Mouse (Mus musculus) forebrain, embryonic 16.5 days (tissue): ENCODE measurements around the gene Grin3b. TPM values are rescaled to one million over a fixed set of nuclear protein-coding genes. Genes with fewer than 3 reads are reported as not detected.

Source experiments
- ATAC-seq: fragments of 200-750 bp; cut with Nextera tagmentation; 2 replicates; pipeline ENCODE4 v1.8.0; 2017; ENCODE audit warnings: mild to moderate bottlenecking, moderate library complexity
- H3K27ac ChIP-seq: fragments of 300-500 bp; sonication (generic); 2 replicates; pipeline ENCODE4 v1.5.1; 2014; ENCODE audit warnings: low read length, control low read depth
- H3K27me3 ChIP-seq: fragments of 300-500 bp; sonication (generic); replicated peaks from 2 replicates; pipeline ENCODE4 v1.6.1; 2014; ENCODE audit warnings: low read length; ENCODE audit not compliant: control insufficient read depth, insufficient read depth
- H3K36me3 ChIP-seq: fragments of 300-500 bp; sonication (generic); 2 replicates; pipeline ENCODE4 v1.6.1; 2014; ENCODE audit not compliant: control insufficient read depth, insufficient read depth
- H3K4me1 ChIP-seq: fragments of 300-500 bp; sonication (generic); replicated peaks from 2 replicates; pipeline ENCODE4 v1.6.1; 2014; ENCODE audit warnings: low read length; ENCODE audit not compliant: control insufficient read depth, insufficient read depth
- H3K4me2 ChIP-seq: fragments of 300-500 bp; sonication (generic); 2 replicates; pipeline ENCODE4 v1.6.1; 2014; ENCODE audit warnings: mild to moderate bottlenecking, low read length, control low read depth
- H3K4me3 ChIP-seq: fragments of 300-500 bp; sonication (generic); replicated peaks from 2 replicates; pipeline ENCODE4 v1.5.1; 2014; ENCODE audit warnings: mild to moderate bottlenecking, low read length, control low read depth
- H3K9ac ChIP-seq: fragments of 300-500 bp; sonication (generic); replicated peaks from 2 replicates; pipeline ENCODE4 v1.6.1; 2014; ENCODE audit warnings: low read depth, low read length, control low read depth
- H3K9me3 ChIP-seq: fragments of 300-500 bp; sonication (generic); 2 replicates; pipeline ENCODE4 v1.6.1; 2016; ENCODE audit warnings: low read length; ENCODE audit not compliant: control insufficient read depth
- WGBS: fragments of 180-500 bp; shearing (Covaris S2); extraction: QIAGEN DNeasy Blood & Tissue Kit; methylation state at CpG from one replicate; pipeline ENCODE4 v1.1.7; 2014; 5-methylcytosine and 5-hydroxymethylcytosine counted together
- polyA plus RNA-seq: library from polyadenylated mRNA; unstranded; fragments of >200 nt; fragmentation: Nextera tagmentation; extraction: Ambion mirVana; gene quantifications from 2 replicates; pipeline ENCODE4 v1.2.1, GENCODE M21; 2015

Gene Grin3b
- polyA plus RNA-seq, 1 experiment from 2014 or later = 0.60 TPM

DNA sequence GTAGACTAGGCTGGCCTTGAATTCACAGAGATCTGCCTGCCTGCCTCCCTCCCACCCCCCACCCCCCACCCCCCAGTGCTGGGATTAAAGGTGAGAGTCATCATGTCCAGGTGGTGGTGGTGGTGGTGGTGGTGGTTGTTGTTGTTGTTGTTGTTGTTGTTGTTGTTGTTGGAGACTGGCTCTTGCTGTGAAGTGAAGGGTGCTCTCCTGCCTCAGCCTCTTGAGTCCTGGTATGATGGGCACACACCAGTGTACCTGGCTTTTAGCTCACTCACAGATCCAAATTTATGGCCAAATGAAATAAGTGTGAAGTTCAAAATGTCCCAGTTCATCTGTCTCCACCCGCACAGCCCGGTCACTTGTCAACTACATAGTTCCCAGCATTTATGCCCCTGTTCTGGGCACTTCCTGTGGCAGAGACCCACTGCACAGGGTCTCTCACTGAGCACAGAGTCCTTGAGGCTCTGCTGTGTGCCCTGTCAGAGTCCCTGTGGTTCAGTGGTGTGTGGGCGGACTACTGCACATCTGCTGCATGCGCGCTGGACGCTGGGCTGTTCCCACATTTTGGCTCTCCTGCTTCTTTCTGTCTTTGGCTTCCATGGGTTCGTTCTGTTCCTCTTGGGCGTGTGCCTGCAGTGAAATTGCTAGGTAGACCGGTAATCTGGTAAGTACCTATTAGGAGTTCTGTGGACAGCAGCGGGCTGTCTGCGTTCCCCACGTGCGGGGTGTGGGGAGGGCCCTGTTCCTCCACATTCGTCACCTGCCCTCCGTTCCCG lies 35.5 kb upstream of the Grin3b start:
- 89% methylated on average over 16 of the region's 16 CpGs for WGBS
- Histone ChIP-seq H3K27me3 (no peaks in the 10 kb centered on the region), H3K4me3 (no peak overlapping the region), H3K27ac (no peak overlapping the region), H3K9me3 (no peaks in the 10 kb centered on the region), H3K36me3 (no peaks in the 10 kb centered on the region), H3K4me1 (peaks cover 20% of the 10 kb centered on the region), H3K4me2 (no peak overlapping the region), H3K9ac (no peak overlapping the region)
- ATAC-seq = no peak

DNA sequence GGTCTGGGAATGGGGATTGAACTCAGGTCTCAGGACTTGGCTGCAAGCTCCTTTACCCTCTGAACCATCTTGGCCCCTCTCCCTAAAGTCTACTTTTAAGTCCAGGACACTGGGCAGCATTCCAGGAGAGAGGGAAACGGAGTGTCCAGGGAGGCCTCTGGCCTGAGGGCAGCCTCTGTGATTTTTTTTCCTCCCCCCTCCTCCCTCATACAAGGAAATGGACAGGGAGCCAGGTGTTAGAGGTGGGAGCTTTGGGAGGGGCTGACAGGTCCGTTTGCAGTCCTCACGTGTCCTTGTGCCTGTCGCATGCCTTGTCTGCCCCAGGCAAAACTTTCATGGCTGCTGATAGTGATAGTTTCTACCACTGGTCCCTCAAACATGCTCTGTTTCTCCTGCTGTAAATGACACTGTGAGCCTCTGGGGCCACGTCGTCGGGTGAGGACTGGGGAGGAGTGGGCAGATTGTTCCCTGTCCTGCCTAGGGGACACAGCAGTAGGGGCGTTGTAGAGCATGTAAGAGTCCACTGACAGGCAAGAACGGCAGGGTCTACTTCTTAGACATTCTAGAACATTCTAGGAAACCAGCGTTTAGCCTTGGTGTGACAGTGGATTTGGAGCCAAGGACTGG lies 34.1 kb upstream of the Grin3b start:
- Histone ChIP-seq H3K4me2 (no peak overlapping the region), H3K9me3 (no peaks in the 10 kb centered on the region), H3K4me1 (peaks cover 20% of the 10 kb centered on the region), H3K9ac (no peak overlapping the region), H3K27me3 (no peaks in the 10 kb centered on the region), H3K4me3 (no peak overlapping the region), H3K27ac (no peak overlapping the region), H3K36me3 (no peaks in the 10 kb centered on the region)
- WGBS = 76% methylated on average over 10 of the region's 10 CpGs
- ATAC-seq = no peak

DNA sequence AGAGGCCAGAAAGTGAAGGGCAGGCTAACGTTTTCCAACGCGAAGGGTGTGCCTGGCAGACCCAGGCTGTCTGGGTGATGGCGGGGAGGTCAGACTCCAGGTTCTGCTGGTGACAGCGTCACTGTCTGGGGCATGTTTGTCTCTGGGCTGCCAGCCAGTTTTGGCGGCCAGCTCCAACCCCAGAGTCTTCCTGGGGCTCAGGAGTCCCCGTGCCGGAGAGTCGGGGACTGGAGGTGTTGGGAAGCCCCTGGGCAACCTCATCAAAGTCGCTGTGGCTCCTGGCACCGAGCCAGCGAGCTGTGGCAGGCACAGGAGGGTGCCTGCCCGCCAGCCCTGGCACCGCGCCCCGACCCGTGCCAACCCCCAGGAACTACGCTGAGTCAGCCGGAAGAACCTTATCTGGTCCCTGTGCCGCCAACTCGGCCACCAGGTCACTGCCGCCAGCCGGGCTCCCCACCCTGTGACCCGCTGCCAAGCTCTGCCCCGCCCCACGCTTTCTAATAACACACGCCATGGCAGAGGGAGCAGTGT lies 33.5 kb upstream of the Grin3b start:
- WGBS = 47% methylated on average over 26 of the region's 27 CpGs
- Histone ChIP-seq H3K4me3 (no peak overlapping the region), H3K4me2 (no peak overlapping the region), H3K4me1 (peaks cover 20% of the 10 kb centered on the region), H3K36me3 (no peaks in the 10 kb centered on the region), H3K9me3 (no peaks in the 10 kb centered on the region), H3K9ac (no peak overlapping the region), H3K27me3 (no peaks in the 10 kb centered on the region), H3K27ac (no peak overlapping the region)
- no peak for ATAC-seq

DNA sequence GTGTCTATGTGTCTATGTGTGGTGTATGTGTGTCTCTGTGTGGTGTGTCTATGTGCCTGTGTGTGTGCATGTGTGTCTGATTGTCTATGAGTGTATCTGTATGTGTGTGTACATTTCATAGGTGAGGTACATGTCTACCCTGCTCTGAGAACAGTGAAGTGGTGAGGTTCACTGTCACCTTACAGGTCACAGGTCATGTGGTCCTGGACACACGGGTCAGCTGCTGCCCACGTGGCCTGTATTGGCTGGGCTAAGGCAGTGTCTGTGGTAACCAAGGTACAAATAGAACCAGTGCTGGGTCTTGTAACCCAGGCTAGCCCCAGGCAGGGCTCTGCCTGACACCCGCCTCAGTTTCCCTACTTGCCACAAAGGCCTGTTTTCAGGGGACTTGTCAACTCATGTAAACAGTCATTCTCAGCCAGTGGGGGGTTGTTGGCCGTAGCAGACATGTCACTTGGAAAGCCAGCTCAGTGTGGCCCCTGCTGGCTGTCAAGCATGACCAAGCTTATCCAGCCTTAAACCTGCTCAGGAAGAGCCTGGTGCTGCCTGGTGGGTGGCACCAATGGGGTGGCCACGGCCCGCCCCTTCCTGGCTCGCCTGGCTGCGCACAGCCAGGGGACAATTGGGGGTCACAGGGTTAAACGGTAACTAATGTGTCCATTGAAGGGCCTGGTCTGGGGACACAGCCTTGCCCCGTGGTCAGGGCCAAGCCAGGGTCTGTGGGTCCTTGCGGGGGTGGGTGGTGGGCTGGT lies 32.6 kb upstream of the Grin3b start:
- Histone ChIP-seq H3K4me2 (no peak overlapping the region), H3K9me3 (no peaks in the 10 kb centered on the region), H3K27me3 (no peaks in the 10 kb centered on the region), H3K36me3 (no peaks in the 10 kb centered on the region), H3K9ac (no peak overlapping the region), H3K27ac (no peak overlapping the region), H3K4me3 (no peak overlapping the region), H3K4me1 (peaks cover 20% of the 10 kb centered on the region)
- 78% methylated on average over 11 of the region's 11 CpGs for WGBS
- ATAC-seq = no peak

DNA sequence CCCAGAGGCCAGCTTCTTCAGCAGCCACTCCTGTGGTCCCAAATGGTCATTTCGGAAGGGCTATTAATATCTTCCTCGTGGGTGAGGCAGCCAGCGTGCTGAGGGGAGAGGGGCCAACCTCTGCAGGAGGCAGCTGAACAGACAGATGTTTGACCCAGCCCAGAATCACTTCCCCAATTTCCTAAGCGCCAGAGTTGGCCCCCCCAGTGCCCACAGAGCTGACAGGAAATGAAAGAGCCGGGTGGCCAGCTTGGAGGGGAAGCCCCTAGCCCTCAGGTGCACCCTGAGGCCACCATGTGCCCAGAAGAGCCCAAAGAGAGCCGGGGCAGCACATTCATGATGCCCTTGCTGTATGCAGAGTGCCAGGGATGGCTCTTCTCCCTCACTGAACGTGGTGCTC lies 29.8 kb upstream of the Grin3b start:
- Histone ChIP-seq H3K9ac (no peak overlapping the region), H3K27ac (no peak overlapping the region), H3K9me3 (no peaks in the 10 kb centered on the region), H3K4me2 (no peak overlapping the region), H3K4me3 (no peak overlapping the region), H3K27me3 (no peaks in the 10 kb centered on the region), H3K36me3 (no peaks in the 10 kb centered on the region), H3K4me1 (peaks cover 14% of the 10 kb centered on the region)
- ATAC-seq = no peak
- WGBS = 73% methylated on average over 7 of the region's 7 CpGs

DNA sequence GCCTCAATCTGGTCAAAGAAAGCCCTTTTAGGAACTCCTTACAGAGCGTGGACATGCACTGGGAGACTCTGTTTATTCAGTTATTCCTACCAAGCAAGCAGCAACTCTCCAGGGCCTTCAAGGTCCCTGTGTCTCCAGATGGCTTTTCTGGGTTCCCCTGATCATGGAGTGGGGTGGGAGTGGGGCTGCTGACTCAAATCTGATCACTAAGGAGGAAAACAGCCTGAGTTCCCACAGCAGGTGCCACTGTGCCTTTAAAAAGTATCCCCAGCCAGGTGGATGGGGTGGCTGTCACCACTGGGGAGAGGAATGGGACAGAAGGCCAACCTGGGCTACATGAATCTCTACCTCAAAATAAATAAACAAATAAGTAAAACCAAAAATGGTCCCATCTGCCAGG lies 27.5 kb upstream of the Grin3b start:
- no peak for ATAC-seq
- Histone ChIP-seq H3K4me1 (peaks cover 7% of the 10 kb centered on the region), H3K4me2 (no peak overlapping the region), H3K4me3 (no peak overlapping the region), H3K9me3 (no peaks in the 10 kb centered on the region), H3K9ac (no peak overlapping the region), H3K36me3 (no peaks in the 10 kb centered on the region), H3K27me3 (no peaks in the 10 kb centered on the region), H3K27ac (no peak overlapping the region)
- WGBS = 95% methylated on average over 1 of the region's 1 CpGs

DNA sequence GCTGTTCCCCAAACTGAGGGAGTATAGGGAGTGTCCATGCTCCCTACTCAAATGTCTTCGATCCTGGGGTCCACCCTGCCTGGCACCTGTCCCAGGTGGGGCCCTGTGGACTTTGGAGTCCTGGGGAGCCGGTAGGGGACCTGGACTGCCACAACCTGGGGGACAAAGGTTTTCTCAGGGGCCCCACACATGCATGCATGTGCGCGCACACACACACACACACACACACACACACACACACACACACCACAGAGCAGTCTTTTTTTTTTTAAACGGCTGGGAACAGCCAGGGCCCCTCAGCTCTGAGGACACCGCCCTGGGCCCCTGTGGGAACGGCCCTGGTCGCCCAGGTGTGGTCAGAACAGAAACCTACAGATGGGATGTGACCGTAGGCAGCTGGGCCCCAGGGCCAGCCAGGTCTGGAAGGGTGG lies 27.0 kb upstream of the Grin3b start:
- 79% methylated on average over 9 of the region's 9 CpGs for WGBS
- ATAC-seq = no peak
- H3K27ac ChIP-seq = no peak overlapping the region
- no peak overlapping the region for H3K4me3 ChIP-seq
- no peaks in the 10 kb centered on the region for H3K9me3 ChIP-seq
- H3K9ac ChIP-seq = no peak overlapping the region
- no peaks in the 10 kb centered on the region for H3K27me3 ChIP-seq
- H3K4me2 ChIP-seq = no peak overlapping the region
- no peaks in the 10 kb centered on the region for H3K36me3 ChIP-seq
- peaks cover 7% of the 10 kb centered on the region for H3K4me1 ChIP-seq

DNA sequence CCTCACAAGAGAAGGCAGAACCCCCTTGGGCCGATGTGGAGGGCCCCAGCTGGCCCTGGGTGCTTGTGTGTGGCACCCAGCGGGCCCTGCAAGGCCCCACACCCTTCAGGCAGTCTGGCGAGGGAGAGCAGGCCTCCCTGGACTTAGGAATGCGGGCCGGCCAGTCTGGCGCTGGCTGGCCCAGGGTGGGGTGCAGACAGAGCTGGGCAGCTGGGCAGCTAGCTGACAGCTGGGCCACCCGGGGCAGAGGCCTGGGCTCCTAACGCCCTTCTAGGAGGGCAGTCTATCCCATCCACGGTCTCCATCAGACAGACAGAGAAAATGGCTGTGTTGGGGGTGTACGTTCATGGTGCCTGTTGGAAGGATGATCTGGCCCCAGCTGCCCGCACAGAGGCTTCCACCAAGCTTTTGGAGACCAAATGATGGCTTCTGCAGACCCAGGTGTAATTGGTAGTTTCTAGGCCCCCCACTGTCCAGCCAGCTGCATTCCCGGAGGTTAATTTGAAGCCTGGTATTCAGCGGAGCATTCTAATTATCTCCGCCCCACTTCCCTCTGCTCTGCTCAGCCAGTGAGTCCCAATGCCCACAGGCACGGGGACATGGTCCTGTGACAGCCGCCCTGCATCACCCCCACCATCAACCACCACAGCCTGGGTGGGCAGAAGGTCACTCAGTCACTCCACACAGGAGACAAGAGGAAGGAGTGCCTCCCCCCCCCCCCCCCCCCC lies 24.8 kb upstream of the Grin3b start:
- H3K4me3 ChIP-seq = no peak overlapping the region
- no peak overlapping the region for H3K9ac ChIP-seq
- peaks cover 7% of the 10 kb centered on the region for H3K4me1 ChIP-seq
- no peaks in the 10 kb centered on the region for H3K27me3 ChIP-seq
- no peaks in the 10 kb centered on the region for H3K9me3 ChIP-seq
- H3K36me3 ChIP-seq = 0 out of 2 replicates have a peak, but pooled peaks cover 2% of the 10 kb centered on the region
- ATAC-seq = no peak
- no peak overlapping the region for H3K4me2 ChIP-seq
- 19% methylated on average over 16 of the region's 16 CpGs for WGBS
- no peak overlapping the region for H3K27ac ChIP-seq
